Mouse (Mus musculus): Measurements from ENCODE around the gene Txndc5.

Gene Txndc5

DNA sequence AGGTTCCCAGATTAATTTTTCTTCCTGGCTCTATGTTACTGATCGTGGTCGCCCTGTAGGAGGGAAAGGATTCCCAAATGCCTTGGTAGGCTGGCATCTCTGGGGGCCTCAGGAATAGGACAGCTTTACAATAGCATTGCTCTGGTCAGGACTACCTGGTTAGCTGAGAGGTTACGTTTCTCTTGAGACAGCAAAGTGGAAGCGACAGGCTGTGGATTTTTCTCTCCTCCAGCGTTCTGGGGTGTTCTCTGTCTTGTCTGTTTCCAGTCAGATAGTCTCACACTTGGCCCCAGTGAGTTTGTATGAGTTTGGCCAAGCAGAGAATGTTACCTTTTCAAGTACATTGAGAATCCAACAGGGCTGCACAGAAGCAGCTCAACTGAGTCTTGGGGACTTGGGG, 77.2 kb downstream of the Txndc5 start:
- Histone ChIP-seq H3K27me3 (ENCODE audit: control insufficient read depth, insufficient read depth, low read length, poor library complexity, severe bottlenecking) (no peaks in the 10 kb centered on the region), H3K36me3 (ENCODE audit: control insufficient read depth, insufficient read depth, low read length, poor library complexity, severe bottlenecking) (no peaks in the 10 kb centered on the region)
- DNase-seq (ENCODE audit: low read depth, low spot score), result no peak

All from splenic B cell, adult 2 months (primary cell).